Mouse (Mus musculus) natural killer cell, adult 2 months (primary cell): ENCODE measurements around the gene Bdnf.

Source experiments
- DNase-seq, 2 experiments: peaks; one replicate each; pipeline ENCODE4 v3.0.0; 2022; ENCODE audit warnings: low spot score in 2 of 2

Bdnf gene

GRCm38 (mm10) chr2:109706524-109706923 is 32.0 kb downstream of the Bdnf start:
- no peak for DNase-seq

DNA sequence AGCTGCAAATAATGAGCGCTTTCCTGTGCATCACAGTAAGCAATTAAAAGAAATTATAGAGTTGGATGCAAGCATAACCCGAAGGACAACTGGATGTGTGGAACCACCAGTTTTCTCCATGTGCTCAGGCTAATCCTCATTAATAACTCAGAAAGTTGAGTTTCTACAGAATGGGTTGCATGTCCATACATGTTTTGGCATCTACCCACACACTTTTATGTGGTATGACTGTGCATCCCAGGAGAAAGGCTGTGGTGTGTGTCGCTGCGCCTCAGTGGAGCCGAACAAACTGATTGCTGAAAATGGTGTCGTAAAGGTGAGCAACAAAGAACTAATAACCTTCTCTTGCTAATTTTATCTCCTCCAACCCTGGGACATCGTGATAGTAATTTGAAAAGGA is 34.8 kb downstream of the Bdnf start:
- no peak for DNase-seq

GRCm38 (mm10) chr2:109711049-109711448 is 36.5 kb downstream of the Bdnf start:
- DNase-seq: no peak

- DNase-seq: no peak
These were observed 50.8 kb downstream of the Bdnf start for GRCm38 (mm10) chr2:109725261-109725660.

DNA sequence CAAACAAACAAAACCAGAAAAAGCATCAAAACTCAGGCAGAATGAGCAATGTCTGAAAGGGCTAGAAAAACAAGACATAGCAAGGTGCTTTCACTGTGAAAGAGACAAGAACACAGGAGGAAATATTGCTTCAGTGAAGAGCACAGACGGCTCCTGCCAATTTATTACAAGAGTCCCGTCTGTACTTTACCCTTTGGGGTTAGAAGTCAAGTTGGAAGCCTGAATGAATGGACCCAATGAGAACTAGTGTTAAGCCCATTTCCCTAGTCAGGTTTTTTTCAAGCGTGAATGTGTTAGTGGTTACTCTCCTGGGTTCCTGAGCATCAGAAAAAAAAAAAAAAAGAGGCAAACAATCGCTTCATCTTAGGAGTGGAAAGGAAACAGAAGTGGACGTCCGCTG is 51.3 kb downstream of the Bdnf start:
- no peak for DNase-seq

- DNase-seq: no peak
These were observed 54.7 kb downstream of the Bdnf start for GRCm38 (mm10) chr2:109729221-109729620.

DNA sequence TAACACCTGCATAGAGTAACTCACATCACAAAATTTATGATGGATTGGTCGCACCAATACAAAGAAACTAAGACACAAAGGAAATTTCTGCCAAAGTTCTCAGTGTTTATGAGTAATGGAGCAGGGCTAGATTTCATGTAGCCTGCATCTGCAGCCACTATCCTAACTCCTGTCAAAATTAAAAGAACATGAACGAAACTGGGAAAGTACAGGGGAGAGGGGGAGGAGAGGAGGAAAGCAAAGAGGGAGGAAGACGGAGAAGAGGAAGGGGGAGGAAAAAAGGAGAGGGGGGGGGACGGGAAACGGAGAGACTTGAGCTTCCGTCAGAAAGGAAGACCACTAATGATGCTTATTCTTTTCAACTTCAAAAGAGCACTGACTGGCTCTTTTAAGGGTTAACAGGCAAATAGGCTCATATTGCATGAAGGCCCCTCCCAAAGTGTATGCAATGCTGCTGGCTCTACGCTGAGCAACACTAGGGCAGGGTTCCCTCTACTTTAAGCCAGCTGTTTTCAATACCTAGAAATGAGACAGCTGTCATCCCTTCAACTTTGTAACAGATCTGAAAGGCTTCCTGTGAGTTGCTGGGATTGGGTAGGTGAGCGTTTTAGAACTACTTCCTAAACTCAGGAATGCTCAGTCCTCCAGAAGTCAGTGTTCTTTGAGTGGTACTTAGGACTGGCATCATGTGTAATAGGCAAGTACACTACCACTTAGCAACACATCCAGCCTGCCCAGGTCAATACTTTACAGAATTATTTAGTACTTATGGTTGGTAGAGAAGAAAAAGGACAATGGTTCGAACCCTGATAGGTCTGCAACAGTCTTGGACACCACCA is 58.9 kb downstream of the Bdnf start:
- no peak for DNase-seq

DNA sequence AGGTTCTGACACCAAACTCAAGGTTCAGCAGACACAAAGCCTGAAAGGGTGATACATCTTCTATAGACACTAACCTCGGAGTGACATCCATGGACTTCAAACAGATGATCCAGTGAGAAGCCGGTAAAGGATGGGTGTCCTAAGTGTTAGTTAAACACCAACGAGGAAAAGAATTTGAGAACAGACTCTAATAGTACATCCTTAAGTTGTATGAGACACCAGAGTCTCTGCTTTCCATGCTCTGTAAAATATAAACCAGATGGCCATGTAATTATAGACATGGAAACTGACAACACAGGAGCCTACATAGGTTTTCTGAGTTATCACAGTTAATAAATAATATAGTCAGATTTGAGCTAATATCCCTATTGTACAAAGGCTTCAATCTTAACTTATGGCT is 59.7 kb downstream of the Bdnf start:
- no peak for DNase-seq

- no peak for DNase-seq
These were observed 60.2 kb downstream of the Bdnf start for GRCm38 (mm10) chr2:109734666-109735065.

GRCm38 (mm10) chr2:109735347-109735746 is 60.8 kb downstream of the Bdnf start:
- DNase-seq: no peak

GRCm38 (mm10) chr2:109736306-109736705 is 61.8 kb downstream of the Bdnf start:
- no peak for DNase-seq

GRCm38 (mm10) chr2:109738331-109738730 is 63.8 kb downstream of the Bdnf start:
- no peak for DNase-seq

DNA sequence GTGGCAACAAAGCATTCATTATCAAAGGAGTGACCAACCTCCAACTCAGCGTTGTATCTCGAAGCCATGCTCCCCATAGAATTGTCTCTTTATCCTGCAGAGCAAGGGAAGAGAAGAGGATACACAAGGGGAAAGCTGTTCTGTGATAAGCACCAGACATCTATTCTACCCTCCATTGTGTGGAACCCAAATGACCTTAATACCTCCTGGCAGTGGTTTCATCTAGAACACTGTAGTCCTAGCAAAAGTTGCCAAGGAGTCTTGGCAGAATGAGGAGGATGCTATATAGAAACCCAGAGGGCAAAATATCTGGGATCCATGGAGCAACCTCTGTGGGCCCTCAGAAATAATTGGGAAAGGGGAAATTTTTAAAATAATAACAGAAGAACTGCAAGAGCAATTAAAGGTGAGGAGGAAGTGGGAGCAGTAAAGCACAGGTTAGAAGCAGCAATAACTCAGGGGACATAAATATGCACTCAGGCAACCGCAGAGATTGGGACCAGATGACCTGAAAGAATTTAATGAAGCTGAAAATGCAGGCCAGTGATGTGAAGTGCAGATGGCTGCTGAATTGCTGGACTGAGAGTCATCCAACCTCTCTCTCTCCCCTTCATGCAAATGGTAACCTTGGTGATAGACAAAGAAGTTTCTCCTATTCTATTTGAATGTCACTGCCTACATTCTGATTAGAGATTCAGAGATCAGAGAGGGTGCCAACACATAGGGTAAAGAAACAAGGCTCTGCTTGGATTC is 68.9 kb downstream of the Bdnf start:
- no peak for DNase-seq

DNA sequence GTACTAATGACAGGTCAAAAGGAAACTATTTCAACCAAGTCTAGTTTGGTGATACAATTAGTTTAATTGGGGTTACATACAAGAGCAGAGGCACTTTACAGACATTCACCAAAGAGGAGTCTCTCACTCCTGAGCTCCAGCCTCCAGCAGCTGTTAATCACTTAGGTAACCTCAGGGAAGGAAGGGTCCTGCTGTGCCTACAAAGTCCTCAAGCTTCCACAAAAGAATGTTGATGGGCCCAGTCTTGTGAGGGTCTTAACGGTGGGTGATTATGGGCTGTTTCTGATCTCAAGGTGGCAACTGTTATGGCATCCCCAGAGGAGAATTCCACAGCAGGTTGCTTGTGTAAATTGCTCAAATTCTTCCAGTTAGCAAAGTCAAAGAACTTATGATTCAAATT is 71.7 kb downstream of the Bdnf start:
- DNase-seq: no peak

- no peak for DNase-seq
These were observed 73.9 kb downstream of the Bdnf start for GRCm38 (mm10) chr2:109748412-109748811.

GRCm38 (mm10) chr2:109748815-109749214 is 74.3 kb downstream of the Bdnf start:
- DNase-seq: no peak

DNA sequence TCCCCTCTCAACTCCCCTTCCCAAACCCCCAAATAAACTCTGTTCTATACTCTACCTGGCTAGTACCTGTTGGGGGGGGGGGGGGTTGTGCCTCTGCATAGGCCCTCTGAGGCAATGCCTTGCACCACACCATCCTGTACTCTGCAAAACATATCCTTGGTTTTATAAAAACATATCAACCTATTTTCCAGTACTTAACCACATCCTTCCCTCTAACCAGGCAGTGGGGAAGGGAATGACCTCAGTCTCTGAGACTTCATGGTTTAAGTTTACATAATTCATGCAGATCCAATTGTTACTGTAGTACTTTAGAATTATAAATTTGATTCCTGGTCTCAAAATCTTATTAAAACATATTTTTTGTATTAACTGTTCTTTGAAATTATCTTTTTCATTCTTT is 75.5 kb downstream of the Bdnf start:
- DNase-seq: no peak

DNA sequence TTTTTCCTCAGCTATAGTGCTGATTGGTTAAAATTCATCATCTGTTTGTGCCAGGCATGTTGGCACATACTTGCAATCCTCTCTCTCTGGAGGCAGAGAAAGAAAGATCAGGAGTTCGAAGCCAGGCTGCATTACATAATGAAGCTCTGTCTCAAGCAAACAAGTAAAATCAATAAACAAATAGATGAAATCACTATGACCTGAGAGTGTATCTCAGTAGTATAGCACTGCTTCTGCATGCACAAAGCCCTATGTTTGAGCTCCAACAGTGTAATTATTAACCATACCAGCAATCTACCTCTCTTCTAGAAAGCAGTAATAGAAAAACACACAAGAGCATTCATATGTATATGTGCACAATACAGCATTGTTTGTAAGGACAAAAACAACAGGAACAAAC is 76.0 kb downstream of the Bdnf start:
- no peak for DNase-seq

DNA sequence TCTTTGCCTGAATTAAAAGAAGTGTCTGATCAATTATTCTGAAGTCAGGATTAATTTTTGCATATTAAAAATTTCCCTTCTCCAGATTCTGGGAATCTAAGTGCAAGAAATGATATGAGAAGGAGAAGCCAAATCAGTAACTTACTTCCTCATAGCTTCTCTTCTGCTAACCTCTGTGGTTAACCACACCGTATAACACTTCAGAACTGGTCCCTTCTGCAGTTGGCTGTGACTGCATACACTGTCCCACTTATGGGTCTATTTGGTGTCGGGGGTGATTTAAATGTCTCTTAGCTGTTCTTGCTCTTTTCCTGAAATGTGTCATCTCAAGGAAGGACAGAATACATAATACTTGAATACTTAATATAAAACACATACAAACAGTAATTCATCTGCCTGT is 81.8 kb downstream of the Bdnf start:
- no peak for DNase-seq

DNA sequence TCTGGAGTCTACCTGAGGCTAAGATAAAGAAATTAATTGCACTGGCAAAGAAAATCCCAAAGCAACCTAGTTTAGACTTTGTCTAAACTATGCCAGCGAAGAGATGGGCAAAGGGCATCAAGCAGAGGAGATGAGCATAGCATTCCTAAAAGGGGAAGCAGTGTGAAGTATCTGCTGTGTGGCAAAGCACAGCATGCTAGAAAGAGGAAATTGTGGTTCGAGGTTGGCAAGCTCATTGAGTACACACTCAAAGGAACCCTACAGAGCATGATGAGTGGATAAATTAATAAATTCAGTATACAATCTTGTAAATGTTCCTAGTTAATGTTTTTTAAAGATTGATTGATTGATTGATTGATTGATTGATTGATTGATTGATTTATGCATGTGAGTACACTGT is 92.3 kb downstream of the Bdnf start:
- DNase-seq: no peak

DNA sequence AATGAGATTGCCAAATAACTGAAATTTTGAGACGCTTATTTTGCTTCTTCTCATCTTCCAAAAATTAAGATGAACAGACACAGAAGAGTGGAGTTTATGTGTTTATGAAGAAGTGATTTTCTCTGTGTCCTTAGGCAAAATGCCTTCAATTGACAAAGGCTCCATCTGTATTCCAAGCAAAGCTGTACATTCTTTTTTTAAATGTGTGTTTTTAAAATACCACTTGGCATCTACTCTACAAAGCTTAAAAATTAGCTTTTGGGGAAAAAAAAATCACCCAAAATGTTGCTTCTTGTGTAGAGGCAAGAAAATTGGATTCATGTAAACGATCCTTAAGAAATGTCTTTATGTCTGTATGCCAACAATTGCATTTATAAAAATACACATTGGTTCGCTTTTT is 94.3 kb downstream of the Bdnf start:
- no peak for DNase-seq

GRCm38 (mm10) chr2:109776374-109776773 is 101.9 kb downstream of the Bdnf start:
- DNase-seq: no peak
